Mouse (Mus musculus) layer of hippocampus, adult 9-10 months (tissue): ENCODE data around the gene Mfn2.
A peak's percentile ranks its signal among the peaks of the same experiment; 100 is the strongest.

Experiments
- DNase-seq: peaks from one replicate; pipeline ENCODE4 v3.0.0; 2022; ENCODE audit warnings: low spot score

The Mfn2 gene

DNA sequence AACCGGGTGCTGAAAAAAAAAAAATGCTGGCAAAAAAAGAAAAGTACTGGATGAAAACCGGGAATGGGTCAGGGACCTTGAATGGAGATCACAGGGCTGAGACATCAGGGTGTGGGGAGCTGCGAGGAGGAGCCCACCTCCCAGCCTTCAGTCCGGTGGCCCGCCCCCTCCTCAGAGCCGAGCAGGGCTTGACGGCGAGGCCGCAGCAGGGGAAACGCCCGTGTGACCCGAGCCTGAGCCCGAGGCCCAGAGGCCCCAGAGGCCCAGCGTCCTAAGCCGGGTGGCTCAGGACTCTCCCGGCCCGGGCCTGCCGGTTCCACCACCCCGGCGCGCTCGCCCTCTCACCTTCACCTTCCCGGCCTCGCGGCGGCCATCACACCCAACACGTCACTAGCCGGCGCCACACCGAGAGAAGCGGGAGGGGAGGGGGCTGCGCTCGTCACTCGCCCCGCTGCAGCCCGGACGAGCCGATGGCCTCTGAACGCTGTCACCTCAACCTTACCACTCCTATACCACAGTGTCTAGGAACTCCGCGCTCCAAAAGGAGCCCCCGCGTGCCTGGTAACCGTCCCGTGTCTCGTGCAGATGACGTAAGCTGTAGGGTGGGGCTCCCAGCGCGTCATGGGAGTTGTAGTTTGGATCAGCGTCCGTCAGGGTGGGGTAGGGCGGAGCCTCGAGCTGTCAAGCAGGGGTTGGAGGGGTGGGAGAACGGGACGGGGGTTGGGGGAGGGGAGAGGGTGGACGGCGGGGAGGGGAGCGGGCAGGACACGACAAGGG is at the start of gene Mfn2:
Gene Mfn2 (minus strand): TSS at position 392 of the 777 bp plus-strand sequence.
- DNase-seq: peak; percentile 94

DNA sequence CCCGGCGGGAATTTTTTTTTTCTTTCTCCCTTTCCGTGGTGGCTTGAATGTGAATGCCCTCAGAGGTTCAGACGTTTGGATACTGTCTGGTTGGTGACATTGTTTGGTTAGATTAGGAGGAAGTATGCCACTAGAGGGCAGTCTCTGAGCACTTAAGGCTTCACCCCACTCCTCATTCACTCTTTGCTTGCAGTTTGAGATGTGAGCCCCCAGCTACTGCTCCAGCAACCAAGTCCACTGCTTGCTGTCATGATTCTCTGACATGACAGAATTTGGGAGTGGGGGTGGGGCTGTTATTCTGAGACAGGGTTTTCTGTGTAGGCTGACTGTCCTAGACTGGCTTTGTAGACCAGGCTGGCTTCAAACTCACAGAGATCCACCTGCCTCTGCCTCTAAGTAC is 49.1 kb upstream of the Mfn2 start:
- peak; percentile 50 for DNase-seq

DNA sequence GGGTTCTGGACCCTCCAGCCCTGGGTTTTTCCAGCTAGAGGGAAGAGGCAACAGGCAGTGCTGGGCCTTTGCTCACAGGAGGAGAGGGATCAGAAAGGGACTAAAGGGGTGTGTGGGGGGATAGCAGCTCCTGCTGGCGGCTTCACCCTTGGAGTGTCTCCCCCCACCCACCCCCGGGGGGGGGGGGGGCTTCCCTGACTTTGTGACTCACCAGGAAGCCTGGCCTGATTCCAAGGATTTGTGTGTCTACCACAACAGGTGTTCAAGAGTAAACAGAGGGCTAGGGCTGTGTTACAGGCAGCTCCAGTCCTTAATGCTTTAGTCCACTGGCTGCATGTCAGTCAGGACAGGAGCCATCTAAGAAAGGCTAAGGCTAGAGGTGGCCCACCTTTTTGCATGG is 43.0 kb upstream of the Mfn2 start:
- no peak for DNase-seq

DNA sequence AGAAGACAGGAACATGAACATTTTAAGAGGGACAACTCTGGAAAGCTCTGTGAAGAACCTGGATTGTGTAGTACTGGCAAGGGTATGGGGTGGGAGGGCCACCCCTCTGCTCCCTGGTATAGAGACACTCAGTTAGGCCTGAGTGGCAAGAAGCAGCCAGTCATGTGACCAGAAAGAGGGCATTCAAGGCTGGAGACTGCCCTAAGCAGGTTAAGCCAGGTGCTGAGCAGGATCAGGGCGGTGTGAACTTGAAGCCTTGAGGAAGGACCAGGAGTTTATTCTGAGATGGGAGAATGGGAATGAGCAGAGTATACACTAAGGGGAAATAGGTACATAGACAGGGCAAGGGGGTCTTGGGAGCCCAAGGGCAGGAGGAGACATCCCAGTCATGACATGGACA is 38.5 kb upstream of the Mfn2 start:
- no peak for DNase-seq

DNA sequence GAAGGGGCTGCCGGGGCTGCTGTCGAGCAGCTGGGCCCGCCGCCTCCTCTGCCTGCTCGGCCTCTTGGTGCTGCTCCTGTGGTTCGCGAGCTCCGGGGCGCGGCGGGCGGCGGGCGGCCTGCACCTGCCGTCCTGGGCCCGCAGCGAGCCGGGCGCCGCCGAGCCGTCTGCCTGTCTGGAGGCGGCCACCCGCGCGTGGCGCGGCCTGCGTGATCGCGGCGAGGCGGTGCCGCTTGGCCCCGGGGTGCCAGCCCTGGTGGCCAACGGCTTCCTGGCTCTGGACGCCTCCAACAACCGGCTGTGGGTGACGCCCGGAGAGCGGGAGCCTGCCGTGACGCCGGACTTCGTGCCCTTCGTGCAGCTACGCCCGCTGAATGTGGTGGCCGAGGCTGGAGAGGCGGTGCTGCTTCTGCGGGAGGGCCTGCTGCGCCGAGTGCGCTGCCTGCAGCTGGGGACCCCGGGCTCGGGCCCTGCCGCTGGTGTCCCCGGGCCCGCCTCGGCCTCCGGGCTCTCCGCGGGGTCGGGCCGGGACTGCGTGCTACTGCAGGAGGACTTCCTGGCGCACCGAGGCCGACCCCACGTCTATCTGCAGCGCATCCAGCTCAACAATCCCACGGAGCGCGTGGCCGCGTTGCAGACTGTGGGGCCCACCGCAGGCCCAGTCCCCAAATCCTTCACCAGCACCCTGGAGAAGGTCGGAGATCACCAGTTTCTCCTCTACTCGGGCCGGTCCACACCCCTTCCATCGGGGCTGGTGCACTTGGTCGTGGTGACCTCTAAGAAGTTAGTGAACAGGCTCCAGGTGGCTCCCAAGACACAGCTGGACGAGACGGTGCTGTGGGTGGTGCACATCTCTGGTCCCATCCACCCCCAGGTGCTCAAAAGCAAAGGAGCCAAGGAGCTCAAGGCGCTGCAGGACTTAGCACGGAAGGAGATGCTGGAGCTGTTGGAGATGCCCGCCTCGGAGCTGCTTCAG is 36.8 kb upstream of the Mfn2 start:
- no peak for DNase-seq

DNA sequence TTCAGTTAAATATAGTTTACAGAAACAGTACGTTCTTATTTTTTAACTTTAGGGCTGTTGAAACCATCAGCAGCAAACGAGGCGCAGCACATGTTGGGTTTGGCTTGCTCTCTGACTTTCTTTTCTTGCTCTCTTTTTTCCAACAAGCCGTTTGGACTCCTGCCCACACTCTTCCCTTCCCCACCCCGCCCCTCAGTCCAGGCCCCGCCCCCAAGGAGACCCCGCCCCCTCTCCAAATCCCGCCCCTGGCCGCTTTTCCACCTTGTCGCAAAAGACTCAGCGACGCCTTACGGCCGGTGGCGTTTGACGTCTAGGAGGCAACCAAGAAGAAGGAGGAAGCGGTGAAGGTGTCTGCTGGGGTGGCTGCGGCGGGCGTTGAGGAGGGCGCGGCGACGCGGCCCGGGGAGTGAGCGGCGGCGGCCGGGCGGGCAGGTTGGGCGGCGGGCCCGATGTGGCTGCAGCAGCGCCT is 36.1 kb upstream of the Mfn2 start, which contains the start of gene 2510039O18Rik:
Gene 2510039O18Rik (plus strand): TSS at position 320 of the 469 bp plus-strand sequence.
- peak; percentile 32 for DNase-seq

DNA sequence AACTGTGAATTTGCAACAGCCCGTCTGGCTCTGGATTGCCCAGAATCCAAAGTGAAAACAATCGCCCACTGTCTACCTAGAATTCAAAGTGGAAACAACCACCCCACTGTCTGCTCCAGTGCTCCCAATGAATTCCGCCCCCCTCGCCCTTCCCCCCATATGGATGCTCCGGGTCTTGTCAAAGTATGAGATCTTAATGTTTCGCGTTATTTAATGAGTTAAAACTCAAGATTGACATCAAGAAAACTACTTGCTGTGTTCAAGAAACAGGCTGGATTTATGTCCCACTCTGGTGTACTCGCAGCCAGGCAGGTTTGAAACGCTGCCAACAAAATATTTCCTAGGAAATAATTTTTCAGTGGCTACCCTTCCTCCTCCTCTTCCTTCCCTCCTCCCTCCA is 35.6 kb upstream of the Mfn2 start:
- DNase-seq: no peak

DNA sequence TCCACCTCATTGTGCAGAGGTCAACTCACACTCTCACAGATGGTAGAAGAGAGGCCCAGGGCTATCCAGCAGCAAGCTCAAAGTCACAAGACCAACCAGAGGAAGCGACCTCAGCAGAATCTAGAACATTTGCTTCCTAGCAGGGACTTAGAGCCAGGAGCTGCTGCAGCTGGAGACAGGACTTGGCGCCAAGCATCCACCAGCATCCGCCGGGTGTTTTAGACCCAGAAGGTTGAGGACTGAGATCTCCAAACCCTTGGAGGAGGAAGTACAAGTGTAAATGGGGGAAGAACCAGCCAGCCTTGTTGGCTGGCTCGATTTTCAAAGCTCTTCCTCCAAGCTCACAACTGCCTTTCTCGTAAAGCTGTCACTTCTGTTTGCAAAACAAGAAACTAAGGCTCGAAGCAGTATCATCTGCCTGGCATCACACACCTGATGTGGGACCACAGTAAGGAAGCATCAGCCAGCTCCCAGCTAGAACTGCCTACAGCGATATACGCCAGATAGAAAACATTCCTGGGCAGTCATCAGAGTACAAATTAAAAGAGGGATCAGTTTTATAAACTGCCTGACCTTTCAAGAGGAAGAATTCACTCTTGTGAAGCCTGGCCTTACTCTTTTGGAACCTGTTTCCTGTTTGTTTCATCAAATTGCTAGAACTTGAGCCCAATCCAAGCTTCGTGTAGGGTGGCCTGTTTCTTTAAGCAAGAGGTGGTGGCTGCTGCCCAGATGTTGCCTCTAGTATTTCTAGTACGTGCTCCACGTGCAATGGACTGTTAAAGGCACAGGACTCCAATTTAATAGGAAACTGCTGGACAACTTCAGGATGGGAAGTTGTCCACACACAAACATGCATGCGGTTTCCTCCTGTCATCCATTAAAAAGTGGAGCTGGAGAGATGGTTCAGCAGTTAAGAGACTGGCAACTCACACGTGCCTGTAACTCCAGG is 33.9 kb upstream of the Mfn2 start:
- DNase-seq: no peak

DNA sequence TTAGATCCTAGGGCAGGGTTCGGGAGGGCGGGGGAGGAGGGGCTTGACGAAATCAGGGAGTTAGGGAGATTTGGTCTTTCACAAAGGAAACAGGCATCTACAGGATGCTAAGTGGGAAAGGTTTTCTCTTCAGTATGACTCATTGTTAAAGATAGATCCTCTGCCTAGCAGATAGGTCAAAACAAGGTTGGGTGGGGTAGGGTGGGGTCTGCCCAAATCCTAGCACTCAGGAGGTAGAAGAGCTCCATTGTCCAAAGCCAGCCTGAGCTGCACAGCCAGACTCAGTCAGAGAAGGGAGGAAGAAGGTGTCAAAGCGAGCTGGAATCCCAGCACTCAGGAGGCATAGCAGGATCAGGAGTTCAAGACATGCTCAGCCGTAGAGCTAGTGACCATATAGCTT is 33.0 kb upstream of the Mfn2 start:
- DNase-seq: no peak

DNA sequence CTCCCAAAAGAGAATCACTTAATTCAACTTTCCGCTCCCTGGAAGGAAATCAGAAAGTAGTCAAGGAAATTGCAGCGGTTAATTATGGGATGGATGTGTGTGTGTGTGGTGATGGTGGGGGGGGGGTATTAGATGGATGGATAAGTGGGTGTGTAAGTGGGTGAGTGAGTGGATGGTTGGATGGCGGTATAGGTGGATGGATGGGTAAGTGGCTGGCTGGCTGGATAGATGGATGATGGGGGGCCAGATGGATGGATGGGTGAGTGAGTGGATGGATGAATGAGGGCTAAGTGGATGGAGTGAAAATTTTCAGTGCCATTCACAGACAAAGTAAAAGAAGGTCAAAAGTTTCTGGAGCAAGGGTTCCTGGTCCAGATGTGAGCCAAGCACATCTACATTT is 32.5 kb upstream of the Mfn2 start:
- no peak for DNase-seq

DNA sequence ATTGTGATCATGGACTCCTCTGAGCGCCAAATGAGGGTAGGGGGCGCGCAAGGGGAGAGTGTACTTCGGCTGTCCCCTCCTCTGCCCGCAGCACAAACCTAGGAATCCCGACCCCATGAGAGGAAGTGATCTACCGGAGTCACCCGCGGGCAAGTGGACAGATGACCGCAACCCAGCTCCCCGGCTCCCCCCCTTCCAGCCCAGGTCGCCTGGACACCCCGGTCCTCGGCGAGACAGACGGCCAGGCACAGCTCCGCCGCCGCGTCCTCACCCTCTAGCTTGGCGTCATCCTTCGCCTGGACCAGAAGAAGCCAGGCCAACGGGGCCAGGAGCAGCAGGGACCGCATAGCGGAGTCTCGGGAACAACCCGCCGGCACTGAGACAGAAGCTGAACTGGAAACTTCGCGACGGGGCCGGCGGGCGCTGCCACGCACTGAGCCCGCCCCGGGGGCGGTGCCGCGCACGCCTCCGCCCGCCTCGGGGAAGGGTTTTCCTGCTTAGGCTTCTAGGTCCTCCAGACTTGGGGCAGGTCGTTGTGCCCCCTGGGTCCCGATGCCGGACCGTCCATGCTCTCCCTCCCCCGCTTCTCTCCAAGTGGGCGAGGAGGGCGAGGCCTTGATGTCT is 31.9 kb upstream of the Mfn2 start, which contains the start of gene Plod1:
Gene Plod1 (minus strand): TSS at position 437 of the 624 bp plus-strand sequence.
- peak; percentile 40 for DNase-seq

DNA sequence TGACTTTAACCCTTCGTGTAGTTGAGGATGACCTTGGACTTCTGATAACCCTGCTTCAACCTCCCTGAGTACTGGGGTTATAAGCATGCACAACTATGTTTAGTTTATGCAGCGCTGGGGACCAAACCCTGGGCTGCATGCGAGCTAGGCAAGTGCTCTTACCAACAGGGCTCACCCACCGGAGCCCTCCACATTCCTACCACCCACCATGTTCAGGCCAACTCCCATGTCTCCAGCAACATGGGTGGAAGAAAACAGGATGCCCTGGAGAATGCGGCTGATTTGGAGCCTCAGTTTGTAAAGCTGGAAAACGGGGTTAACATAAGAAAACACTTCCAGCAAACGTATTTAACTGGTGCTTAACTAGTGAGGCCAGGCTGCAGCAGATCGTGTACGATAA is 31.4 kb upstream of the Mfn2 start:
- DNase-seq: no peak

DNA sequence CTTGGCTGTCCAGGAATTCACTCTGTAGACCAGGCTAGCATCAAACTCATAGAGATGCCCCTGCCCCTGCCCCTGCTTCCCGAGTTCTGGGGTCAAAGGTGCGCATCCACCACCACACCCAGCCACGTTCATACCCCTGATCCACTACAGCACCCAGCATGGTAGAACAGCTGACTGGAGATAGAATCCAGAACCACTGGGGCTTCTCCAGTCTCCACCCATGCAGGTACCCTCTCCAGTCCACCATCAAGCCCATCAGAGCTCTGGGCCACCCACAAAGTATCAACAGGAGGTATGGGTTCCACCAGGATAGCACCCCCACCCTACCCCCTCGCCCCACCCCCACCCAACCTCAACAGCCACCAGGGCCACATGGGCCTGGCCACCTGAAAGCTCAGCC is 30.1 kb upstream of the Mfn2 start:
- no peak for DNase-seq

DNA sequence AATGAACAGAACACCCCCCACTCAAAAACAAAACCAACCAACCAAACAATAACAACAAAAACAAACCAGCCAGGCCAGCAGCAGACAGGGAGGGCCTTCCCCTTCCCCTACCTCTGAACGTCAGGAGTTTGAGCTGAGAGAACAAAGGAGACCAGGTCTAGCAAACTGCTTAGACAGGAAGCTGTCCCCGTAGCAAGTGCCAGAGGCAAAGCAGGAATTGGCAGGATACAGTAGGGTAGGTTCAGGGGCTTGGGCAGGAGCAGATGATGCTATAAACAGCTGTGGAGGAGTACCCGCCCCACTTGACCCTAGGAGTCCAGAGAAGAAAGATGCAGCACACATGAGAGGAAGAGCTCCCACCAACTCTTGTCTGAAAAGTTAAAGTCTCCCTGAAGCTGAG is 29.6 kb upstream of the Mfn2 start:
- DNase-seq: no peak

DNA sequence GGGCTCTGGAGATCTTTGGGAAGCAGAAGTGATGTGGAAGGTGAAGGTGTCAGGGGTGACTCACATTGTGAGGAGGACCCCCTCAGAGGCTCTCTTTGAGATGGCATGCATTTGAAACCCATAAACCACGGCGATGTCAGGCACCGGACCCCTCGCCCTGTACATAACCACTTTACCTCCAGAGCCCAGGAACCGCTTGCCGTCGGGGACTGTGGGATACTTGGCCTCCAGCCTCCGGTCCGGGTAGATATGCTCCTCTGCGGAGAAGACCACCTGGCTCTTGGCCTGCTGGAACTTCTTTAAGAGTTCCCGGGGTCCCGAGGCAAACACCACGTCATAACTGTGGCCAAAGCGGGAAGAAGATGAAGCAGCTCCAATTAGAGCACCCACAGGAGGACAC is 26.4 kb upstream of the Mfn2 start:
- DNase-seq: no peak

DNA sequence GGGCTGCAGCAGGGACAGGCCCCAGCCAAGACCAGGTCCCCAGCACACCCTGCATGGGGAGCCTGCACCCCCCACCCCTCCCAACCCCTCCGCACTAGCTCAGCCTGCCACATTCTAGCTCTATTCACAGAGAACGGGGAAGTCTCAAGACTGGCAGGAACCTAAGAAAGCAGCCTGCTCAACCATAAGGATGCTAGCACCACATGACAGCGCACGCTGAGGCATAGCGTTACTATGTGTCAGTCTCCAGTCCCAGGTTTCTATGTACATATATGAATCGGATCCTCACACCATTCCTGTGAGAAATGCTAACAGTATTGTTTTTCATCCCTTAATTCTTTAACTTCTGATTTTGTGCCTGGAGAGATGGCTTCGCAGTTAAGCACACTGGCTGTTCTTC is 24.0 kb upstream of the Mfn2 start:
- DNase-seq: no peak

DNA sequence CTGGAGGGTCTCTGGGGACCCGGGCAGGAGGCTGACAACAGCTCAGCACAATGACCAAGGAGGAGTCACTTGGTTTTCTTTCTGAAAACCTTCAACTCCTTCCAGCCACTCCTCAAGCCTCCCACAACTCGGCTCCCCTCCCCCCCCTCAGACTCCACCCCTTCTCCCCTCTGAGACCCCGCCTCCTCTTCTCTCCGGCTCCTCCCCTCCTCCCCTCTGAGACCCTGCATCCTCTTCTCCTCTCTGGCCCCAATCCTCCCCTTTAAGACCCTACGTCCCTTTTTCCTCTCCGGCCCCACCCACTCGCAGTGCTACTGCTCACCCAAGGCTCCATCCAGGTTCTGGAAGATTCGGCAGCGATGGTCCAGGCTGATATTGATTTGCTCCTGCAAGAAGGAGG is 23.6 kb upstream of the Mfn2 start:
- DNase-seq: no peak

DNA sequence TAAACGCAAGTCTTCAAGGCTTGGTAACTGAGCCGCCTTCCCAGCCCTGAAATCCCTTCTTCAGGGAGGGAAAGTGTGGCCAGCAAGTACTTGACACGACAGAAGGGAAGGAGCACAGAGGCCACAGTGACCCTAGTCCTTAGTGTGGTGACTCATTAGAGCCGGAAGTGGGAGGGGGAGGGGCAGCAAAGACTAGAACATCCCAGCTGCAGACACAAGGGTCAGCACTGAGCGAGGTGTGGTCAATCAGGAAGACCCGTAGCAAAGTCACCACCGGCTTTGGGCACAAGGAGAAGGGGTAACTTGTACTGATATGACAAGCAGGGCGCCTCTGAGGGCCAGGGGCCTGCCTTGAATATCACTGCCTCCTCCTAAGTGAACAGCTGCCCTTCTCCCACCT is 23.2 kb upstream of the Mfn2 start:
- DNase-seq: no peak

DNA sequence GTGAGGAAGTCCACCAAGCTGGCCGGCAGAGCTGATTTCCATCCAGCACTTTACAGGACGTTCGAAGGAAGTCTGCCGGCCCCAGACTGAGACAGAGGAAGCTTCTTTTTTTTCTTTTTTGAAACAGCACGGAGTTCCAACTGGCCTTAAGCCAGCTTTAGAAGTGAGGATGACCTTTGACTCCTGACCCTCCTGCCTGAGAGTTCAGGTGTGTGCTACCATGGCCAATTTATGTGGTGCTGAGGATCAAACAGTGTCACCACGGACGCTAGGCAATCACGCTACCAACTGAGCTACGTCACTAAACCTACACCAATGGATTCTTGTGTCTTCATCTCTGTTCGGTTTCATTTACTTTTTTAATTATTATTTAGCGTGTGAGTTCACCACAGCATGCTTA is 17.8 kb upstream of the Mfn2 start:
- DNase-seq: no peak

DNA sequence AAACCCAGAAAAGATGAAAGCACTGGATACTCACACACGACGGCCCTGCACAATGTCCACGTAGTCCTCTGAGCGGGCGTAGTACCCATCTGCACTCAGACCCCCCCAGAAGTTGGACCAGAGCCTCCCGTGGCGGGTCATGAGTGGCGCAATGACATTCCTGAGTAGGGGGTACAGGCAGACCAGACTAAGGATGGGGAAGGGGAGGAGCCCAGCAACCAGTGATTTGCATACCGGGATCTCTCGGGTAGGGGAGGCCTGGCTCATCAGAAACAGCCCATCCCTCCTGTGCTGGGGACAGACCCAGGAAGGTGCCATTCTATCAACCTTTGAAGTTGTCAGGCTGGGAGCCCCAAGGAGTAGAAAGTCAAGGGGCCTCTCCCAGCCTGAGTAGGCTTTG is 16.5 kb upstream of the Mfn2 start:
- no peak for DNase-seq

DNA sequence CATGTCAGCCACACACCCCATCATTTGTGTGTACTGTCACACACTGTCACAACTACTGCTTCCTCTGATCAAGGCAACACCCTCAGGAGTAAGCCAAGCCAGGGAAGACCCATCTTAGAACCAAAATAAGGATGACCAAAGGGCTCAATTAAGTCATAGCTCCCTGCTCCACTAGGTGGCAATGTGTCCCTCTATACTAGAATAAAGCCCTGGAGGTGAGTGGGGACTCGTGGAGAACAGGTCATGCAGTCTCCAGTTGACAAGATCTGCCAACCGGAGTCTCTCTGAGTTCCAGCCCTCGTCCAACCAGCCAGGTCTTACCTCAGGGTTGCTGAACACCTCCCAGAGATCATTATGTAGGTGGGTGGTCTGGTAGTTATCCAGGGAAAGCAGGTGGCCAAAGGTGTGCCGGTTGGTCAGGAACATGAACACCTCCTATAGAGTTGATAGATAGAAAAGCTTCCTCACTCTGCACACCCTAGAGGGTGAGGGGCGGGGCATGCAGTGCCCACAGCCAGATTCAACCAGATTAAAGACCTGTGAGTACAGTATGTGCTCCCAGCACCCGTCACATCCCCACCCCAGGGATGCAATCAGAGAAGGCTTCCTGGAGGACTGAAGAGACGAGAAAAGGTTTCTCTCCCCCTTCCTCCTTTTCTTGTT is 14.1 kb upstream of the Mfn2 start:
- DNase-seq: no peak
